Mouse (Mus musculus) midbrain, embryonic 16.5 days (tissue): ENCODE measurements at regions not wholly inside any gene's neighbourhood (a gene's known extent, or its start where the extent isn't known, plus 50 kb on each side); places are given as distances from the start of the nearest gene placed in this dataset.

Experiments
- ATAC-seq: fragments of 200-750 bp; cut with Nextera tagmentation; 2 replicates; pipeline ENCODE4 v1.8.0; 2017; ENCODE audit warnings: moderate TSS enrichment
- H3K27ac ChIP-seq: fragments of 300-500 bp; sonication (generic); 2 replicates; pipeline ENCODE4 v1.5.1; 2014; ENCODE audit warnings: mild to moderate bottlenecking, low read length, mixed read lengths
- H3K27me3 ChIP-seq: fragments of 300-500 bp; sonication (generic); 2 replicates; pipeline ENCODE4 v1.6.1; 2014; ENCODE audit warnings: low read depth, low read length, mixed read lengths; ENCODE audit not compliant: control insufficient read depth, insufficient read depth
- H3K36me3 ChIP-seq: fragments of 300-500 bp; sonication (generic); 2 replicates; pipeline ENCODE4 v1.6.1; 2014; ENCODE audit warnings: mild to moderate bottlenecking, low read length, moderate library complexity, mixed read lengths; ENCODE audit not compliant: control insufficient read depth, insufficient read depth
- H3K4me1 ChIP-seq: fragments of 300-500 bp; sonication (generic); 2 replicates; pipeline ENCODE4 v1.6.1; 2014; ENCODE audit warnings: mild to moderate bottlenecking, low read length, mixed read lengths; ENCODE audit not compliant: control insufficient read depth, insufficient read depth
- H3K4me2 ChIP-seq: fragments of 300-500 bp; sonication (generic); 2 replicates; pipeline ENCODE4 v1.6.1; 2014; ENCODE audit warnings: mild to moderate bottlenecking, low read length, mixed read lengths
- H3K4me3 ChIP-seq: fragments of 300-500 bp; sonication (generic); 2 replicates; pipeline ENCODE4 v1.5.1; 2014; ENCODE audit warnings: low read depth, mild to moderate bottlenecking, low read length, moderate library complexity, mixed read lengths
- H3K9ac ChIP-seq: fragments of 300-500 bp; sonication (generic); 2 replicates; pipeline ENCODE4 v1.6.1; 2014; ENCODE audit warnings: low read depth, low read length, mixed read lengths
- H3K9me3 ChIP-seq: fragments of 300-500 bp; sonication (generic); replicated peaks from 2 replicates; pipeline ENCODE4 v1.6.1; 2014; ENCODE audit warnings: mild to moderate bottlenecking, low read length, mixed read lengths; ENCODE audit not compliant: control insufficient read depth, poor library complexity, severe bottlenecking
- WGBS: fragments of 180-500 bp; shearing (Covaris S2); extraction: QIAGEN DNeasy Blood & Tissue Kit; methylation state at CpG from one replicate; pipeline ENCODE4 v1.1.7; 2014; 5-methylcytosine and 5-hydroxymethylcytosine counted together

- 65% methylated on average over 14 of the region's 14 CpGs for WGBS
- H3K4me2 ChIP-seq: no peak overlapping the region
- H3K27me3 ChIP-seq: no peaks in the 10 kb centered on the region
- H3K36me3 ChIP-seq: no peaks in the 10 kb centered on the region
- H3K9ac ChIP-seq: no peak overlapping the region
- no peak for ATAC-seq
- H3K9me3 ChIP-seq: no peaks in the 10 kb centered on the region
- H3K4me3 ChIP-seq: no peak overlapping the region
- no peaks in the 10 kb centered on the region for H3K4me1 ChIP-seq
- no peak overlapping the region for H3K27ac ChIP-seq
These were observed 72.9 kb downstream of the Psmg1 start for GRCm38 (mm10) chr16:95917635-95918407.

- Histone ChIP-seq H3K36me3 (no peaks in the 10 kb centered on the region), H3K9me3 (no peaks in the 10 kb centered on the region), H3K9ac (no peak overlapping the region), H3K4me2 (no peak overlapping the region), H3K4me1 (no peaks in the 10 kb centered on the region), H3K4me3 (no peak overlapping the region), H3K27me3 (no peaks in the 10 kb centered on the region), H3K27ac (no peak overlapping the region)
- no peak for ATAC-seq
- 85% methylated on average over 5 of the region's 5 CpGs for WGBS
These were observed 76.9 kb downstream of the Psmg1 start for GRCm38 (mm10) chr16:95913879-95914278.

DNA sequence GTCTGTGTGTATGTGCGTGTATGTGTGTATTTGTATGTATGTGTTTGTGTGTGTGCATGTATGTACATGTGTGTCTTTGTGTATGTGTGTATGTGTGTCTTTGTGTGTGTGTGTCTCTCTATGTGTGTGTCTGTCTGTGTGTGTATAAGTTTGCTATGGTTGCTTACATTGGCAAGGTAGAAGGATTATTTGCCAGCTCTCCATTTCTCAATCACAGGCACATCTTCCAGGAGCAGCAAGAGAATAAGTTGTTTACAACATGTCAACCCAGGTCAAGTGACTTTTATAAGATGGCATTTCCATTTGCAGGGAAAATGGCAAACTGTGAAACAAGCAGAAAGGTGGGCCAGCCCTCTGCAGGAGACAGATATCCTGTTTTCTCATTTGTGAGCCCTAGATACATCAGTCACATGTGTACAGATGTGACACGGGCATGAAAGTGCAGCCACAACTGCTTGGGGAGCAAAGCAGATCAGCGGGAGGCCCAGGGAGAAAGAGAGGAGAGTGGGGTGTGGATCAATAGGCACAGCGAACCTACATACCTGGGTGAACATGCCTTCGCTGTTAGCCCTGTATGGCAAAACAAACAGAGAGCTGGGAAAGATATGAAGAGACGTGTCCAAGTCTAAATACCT is 86.1 kb downstream of the Psmg1 start:
- Histone ChIP-seq H3K27me3 (no peaks in the 10 kb centered on the region), H3K4me2 (no peak overlapping the region), H3K36me3 (no peaks in the 10 kb centered on the region), H3K4me3 (no peak overlapping the region), H3K27ac (no peak overlapping the region), H3K9ac (no peak overlapping the region), H3K9me3 (no peaks in the 10 kb centered on the region), H3K4me1 (no peaks in the 10 kb centered on the region)
- 84% methylated on average over 6 of the region's 6 CpGs for WGBS
- no peak for ATAC-seq

- Histone ChIP-seq H3K4me2 (no peak overlapping the region), H3K27ac (no peak overlapping the region), H3K36me3 (no peaks in the 10 kb centered on the region), H3K4me1 (no peaks in the 10 kb centered on the region), H3K27me3 (no peaks in the 10 kb centered on the region), H3K9me3 (no peaks in the 10 kb centered on the region), H3K9ac (no peak overlapping the region), H3K4me3 (no peak overlapping the region)
- no peak for ATAC-seq
- WGBS: 70% methylated on average over 3 of the region's 3 CpGs
These were observed 87.3 kb downstream of the Psmg1 start for GRCm38 (mm10) chr16:95903383-95903913.

GRCm38 (mm10) chr16:95902177-95902576 is 88.6 kb downstream of the Psmg1 start:
- H3K4me1 ChIP-seq: no peaks in the 10 kb centered on the region
- H3K4me2 ChIP-seq: no peak overlapping the region
- no peaks in the 10 kb centered on the region for H3K36me3 ChIP-seq
- no peak overlapping the region for H3K4me3 ChIP-seq
- WGBS: 92% methylated on average over 1 of the region's 1 CpGs
- H3K9me3 ChIP-seq: no peaks in the 10 kb centered on the region
- no peaks in the 10 kb centered on the region for H3K27me3 ChIP-seq
- no peak overlapping the region for H3K9ac ChIP-seq
- no peak overlapping the region for H3K27ac ChIP-seq
- no peak for ATAC-seq

DNA sequence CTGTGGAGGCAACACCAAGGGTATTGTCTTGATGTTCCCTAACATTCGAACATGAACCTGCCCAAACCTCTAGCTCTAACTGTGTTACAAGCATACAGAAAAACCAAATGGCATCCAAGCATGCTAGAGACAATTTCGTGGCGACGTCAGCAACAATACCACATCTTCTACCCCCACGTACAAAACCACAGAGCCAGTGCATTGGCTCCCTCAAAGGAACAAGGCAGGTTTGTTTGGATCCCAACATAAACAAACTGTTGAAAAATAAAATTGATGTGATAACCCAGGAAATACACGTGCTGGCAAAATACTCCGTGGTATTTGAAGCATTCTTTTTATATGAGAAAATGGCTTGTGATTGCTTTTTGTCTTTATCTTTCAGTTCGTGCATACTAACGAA is 89.4 kb downstream of the Psmg1 start:
- no peak for ATAC-seq
- Histone ChIP-seq H3K9ac (no peak overlapping the region), H3K36me3 (no peaks in the 10 kb centered on the region), H3K4me3 (no peak overlapping the region), H3K4me2 (no peak overlapping the region), H3K9me3 (no peaks in the 10 kb centered on the region), H3K27ac (no peak overlapping the region), H3K27me3 (no peaks in the 10 kb centered on the region), H3K4me1 (no peaks in the 10 kb centered on the region)
- 83% methylated on average over 9 of the region's 9 CpGs for WGBS

GRCm38 (mm10) chr16:95900181-95900580 is 90.6 kb downstream of the Psmg1 start:
- Histone ChIP-seq H3K4me1 (no peaks in the 10 kb centered on the region), H3K4me3 (no peak overlapping the region), H3K27ac (no peak overlapping the region), H3K4me2 (no peak overlapping the region), H3K9me3 (no peaks in the 10 kb centered on the region), H3K36me3 (no peaks in the 10 kb centered on the region), H3K9ac (no peak overlapping the region), H3K27me3 (no peaks in the 10 kb centered on the region)
- 83% methylated on average over 9 of the region's 9 CpGs for WGBS
- ATAC-seq: no peak

DNA sequence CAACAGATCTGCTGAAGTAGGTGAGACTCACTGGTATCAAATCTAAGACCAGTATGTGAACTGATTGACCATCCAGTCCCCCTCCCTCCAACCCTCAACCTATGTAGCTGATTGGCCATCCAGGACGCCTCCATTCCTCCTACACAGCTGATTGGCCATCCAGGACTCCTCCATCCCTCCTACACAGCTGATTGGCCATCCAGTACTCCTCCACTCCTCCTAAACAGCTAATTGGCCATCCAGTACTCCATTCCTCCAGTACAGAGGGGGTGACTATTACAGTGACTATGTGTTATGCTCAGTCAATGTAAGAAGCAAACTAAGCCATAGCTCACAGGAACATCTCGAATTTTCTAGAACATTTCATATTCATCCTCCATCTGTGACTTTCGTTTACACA is 91.1 kb downstream of the Psmg1 start:
- H3K27ac ChIP-seq: no peak overlapping the region
- WGBS: 85% methylated on average over 3 of the region's 3 CpGs
- no peaks in the 10 kb centered on the region for H3K9me3 ChIP-seq
- H3K9ac ChIP-seq: no peak overlapping the region
- H3K4me2 ChIP-seq: no peak overlapping the region
- no peaks in the 10 kb centered on the region for H3K36me3 ChIP-seq
- no peaks in the 10 kb centered on the region for H3K4me1 ChIP-seq
- ATAC-seq: no peak
- H3K27me3 ChIP-seq: no peaks in the 10 kb centered on the region
- no peak overlapping the region for H3K4me3 ChIP-seq

- H3K36me3 ChIP-seq: no peaks in the 10 kb centered on the region
- H3K27me3 ChIP-seq: no peaks in the 10 kb centered on the region
- no peak overlapping the region for H3K9ac ChIP-seq
- whole genome bisulfite sequencing: 92% methylated on average over 7 of the region's 7 CpGs
- H3K9me3 ChIP-seq: no peaks in the 10 kb centered on the region
- H3K4me3 ChIP-seq: no peak overlapping the region
- H3K4me2 ChIP-seq: no peak overlapping the region
- no peaks in the 10 kb centered on the region for H3K4me1 ChIP-seq
- H3K27ac ChIP-seq: no peak overlapping the region
- ATAC-seq: no peak
These were observed 92.9 kb downstream of the Psmg1 start for GRCm38 (mm10) chr16:95897843-95898242.
